Mouse (Mus musculus) sigmoid colon, adult 10 weeks (tissue): Measurements from ENCODE around the gene Gstm4. TPM values are rescaled to one million over a fixed set of nuclear protein-coding genes. Genes with fewer than 3 reads are reported as not detected.

ENCODE experiments used
- polyA plus RNA-seq: library from polyadenylated mRNA; stranded (reverse); fragments of 350-450 nt; fragmentation: Illumina TruSeq; extraction: RNeasy Lipid Tissue Mini Kit (QIAGEN cat#74804); gene quantifications from one replicate; pipeline ENCODE4 v1.2.3, GENCODE M21; 2014; ENCODE audit warnings: low read depth, low replicate concordance

Gstm4 gene
- 2.9 TPM for polyA plus RNA-seq

DNA sequence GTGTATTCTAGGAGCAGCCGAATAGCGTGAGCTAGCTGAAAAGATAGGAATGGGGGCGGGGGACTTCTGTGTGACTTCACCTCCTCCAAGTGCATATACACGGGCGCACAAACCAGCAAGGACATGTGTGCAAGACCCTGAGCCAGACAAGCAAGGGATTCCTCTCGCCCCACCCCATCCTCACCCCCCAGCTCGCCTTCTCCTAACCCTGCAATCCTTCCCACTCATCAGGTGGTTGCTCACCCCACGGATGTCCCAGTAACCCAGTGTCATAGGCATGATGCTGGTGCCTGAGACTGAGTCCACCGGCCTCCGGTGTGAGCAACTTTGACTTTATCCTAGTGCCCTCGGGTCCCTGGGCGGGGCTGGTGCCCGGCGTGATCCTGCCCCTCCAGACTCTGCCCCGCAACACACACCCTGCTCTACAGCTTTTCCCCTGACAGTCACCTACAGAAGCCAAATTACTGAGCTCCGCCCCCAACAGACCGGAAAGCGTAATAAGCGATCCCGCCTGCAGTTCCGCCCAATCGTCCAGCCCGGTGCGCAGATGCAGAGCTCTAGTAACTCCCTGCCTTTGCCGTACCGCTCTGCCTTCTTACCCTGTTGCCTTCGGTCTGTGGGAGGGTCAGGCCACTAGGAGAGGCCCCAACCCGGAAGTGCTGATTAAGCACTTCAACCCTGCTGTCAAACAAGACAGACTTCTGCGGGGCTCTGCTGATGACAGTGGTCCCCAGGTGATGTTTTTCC is at the start of gene Gstm4:
Gstm4 (minus strand) TSS at position 501 of the 747 bp plus-strand sequence.

DNA sequence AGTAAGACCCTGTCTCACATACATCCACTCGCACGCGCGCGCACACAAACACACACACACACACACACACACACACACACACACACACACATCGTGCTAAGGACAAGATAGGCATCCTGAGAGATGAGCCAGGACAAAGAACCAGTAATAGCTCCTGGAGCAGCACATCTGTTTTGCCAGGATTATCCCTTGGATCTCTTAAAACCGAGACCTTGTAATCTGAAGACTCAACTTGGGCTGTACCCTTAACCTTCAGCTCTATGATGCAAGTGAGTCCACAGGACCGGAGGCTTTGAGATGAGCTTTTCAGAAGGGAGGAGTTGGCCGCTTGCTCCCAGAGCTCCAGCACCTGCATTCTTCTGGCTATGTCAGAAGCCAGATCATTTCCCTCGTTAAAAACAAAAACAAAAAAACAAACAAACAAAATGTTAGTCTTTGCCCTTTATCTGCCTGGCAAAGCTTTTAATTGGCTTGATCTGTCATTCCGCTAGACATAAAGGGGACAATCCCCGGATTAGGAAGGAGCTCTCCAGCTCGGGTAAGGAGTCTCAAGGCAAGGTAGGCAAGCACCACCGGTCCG is 47.9 kb upstream of the Gstm4 start, which contains the start of gene Gnat2:
Gnat2 (plus strand) TSS at position 254 of the 580 bp plus-strand sequence.

DNA sequence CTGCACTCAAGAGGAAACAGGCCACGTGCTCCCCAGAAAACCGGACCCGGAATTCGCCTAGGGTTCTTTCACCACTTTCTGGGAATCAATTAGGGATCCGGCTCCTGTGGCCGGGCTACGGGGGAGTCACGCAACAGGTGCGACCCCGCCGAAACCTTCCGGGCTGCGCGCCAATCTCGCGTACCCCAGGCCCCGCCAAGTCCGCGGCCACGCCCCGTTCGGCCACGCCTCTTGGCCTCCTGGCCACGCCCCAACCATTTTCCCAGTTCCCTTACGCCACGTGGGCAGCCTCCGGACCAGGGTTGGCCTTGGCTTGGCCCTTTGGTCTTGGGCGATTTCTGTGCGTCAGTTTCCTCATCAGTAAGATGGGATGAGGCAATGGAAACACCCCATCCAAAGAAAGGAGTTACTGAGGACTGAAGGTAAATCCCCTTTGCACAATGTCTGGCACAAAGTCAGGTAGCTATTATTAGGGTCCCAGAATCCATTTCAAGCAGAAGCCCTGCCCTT is 41.8 kb upstream of the Gstm4 start, which contains the start of gene Ampd2:
Ampd2 (minus strand) TSS at position 182 of the 510 bp plus-strand sequence.

DNA sequence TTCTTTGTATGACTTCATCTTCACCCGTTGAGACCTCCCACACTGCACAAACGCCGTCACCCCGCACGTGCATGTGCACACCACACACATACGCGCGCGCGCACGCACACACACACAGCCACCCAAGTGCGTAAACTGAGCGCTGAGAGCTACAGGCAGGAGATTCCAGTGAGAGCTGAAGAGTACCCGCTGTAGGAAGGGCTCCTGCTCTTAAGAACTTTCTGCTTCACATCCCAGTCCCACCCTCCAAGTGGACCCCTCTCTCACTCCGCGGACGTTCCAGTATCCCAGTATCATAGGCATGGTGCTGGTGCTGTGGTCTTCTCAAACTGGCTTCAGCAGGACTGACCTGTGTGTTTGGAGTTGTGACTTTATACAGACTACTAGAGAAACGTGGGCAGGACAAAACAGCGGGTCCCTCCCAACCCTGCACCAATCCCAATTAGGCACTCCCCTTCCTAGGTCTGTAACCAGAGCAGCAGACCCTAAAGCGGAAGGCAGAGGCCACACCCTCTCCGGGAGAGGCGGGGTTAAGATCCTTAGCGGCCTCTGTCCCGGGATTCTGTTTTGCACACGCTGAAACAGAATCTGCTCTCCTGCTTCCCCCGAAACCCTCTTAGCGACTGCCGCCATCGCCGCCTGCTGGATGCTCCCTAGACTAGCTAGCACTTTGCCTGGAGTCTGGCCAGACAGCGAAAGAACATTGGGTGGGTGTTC is 27.1 kb downstream of the Gstm4 start, which contains the start of gene Gstm1:
Gstm1 (minus strand) TSS at position 501 of the 717 bp plus-strand sequence.

Other genes with a start within 250 kb of the Gstm4 start
- 71.9 TPM for gene Eps8l3, start 167.7 kb downstream of the Gstm4 start, polyA plus RNA-seq
- gene Gstm5, start 149.1 kb downstream of the Gstm4 start, polyA plus RNA-seq = 64.4 TPM
- 4.3 TPM for gene Gstm7, start 113.1 kb downstream of the Gstm4 start, polyA plus RNA-seq
- 10.1 TPM for gene Gstm6, start 101.1 kb downstream of the Gstm4 start, polyA plus RNA-seq
- 11.6 TPM for gene Gstm3, start 75.6 kb downstream of the Gstm4 start, polyA plus RNA-seq
- 67.8 TPM for gene Gstm2, start 58.4 kb downstream of the Gstm4 start, polyA plus RNA-seq
- 29.8 TPM for gene Gstm1, start 26.9 kb downstream of the Gstm4 start, polyA plus RNA-seq
- 7.4 TPM for gene Ampd2, start 41.8 kb upstream of the Gstm4 start, polyA plus RNA-seq
- 0.88 TPM for gene Gnat2, start 47.9 kb upstream of the Gstm4 start, polyA plus RNA-seq
- 306 TPM for gene Gnai3, start 101.3 kb upstream of the Gstm4 start, polyA plus RNA-seq
- gene Gpr61, start 110.0 kb upstream of the Gstm4 start, polyA plus RNA-seq = 0.16 TPM
- gene Amigo1, start 141.4 kb upstream of the Gstm4 start, polyA plus RNA-seq = 7.9 TPM
- 12.4 TPM for gene Cyb561d1, start 156.3 kb upstream of the Gstm4 start, polyA plus RNA-seq
- gene Atxn7l2, start 166.0 kb upstream of the Gstm4 start, polyA plus RNA-seq = 0.91 TPM
- gene Sypl2, start 181.8 kb upstream of the Gstm4 start, polyA plus RNA-seq = 0.19 TPM
- gene Psma5, start 212.0 kb upstream of the Gstm4 start, polyA plus RNA-seq = 94.0 TPM
- gene Sort1, start 239.2 kb upstream of the Gstm4 start, polyA plus RNA-seq = 149 TPM